Mouse (Mus musculus) ZHBTc4 (cell line): Measurements from ENCODE around the gene Slc45a1.

ENCODE experiments used
- DNase-seq: peaks from one replicate; pipeline ENCODE4 v3.0.0-alpha.2; 2011; ENCODE audit warnings: low read depth, low spot score

Gene Slc45a1

GRCm38 (mm10) chr4:150659926-150660610 is 8.1 kb upstream of the Slc45a1 start:
- peak; percentile 88 for DNase-seq

GRCm38 (mm10) chr4:150656504-150656903 is 4.5 kb upstream of the Slc45a1 start:
- DNase-seq, result peak; percentile 85

- peak; percentile 91 for DNase-seq
Measured at GRCm38 (mm10) chr4:150655989-150656388, 4.0 kb upstream of the Slc45a1 start.

GRCm38 (mm10) chr4:150653072-150653599 is 1.2 kb upstream of the Slc45a1 start:
- peak; percentile 72 for DNase-seq

- no peak for DNase-seq
Measured at GRCm38 (mm10) chr4:150649327-150649726, 2.6 kb downstream of the Slc45a1 start.

GRCm38 (mm10) chr4:150644299-150644698 is 7.7 kb downstream of the Slc45a1 start:
- no peak for DNase-seq

- DNase-seq, result no peak
Measured at GRCm38 (mm10) chr4:150636635-150637034, 15.3 kb downstream of the Slc45a1 start.

GRCm38 (mm10) chr4:150635568-150635967 is 16.4 kb downstream of the Slc45a1 start:
- DNase-seq, result no peak

GRCm38 (mm10) chr4:150629266-150629665 is 22.7 kb downstream of the Slc45a1 start:
- DNase-seq, result no peak

GRCm38 (mm10) chr4:150625951-150626732 is 25.8 kb downstream of the Slc45a1 start:
- peak; percentile 82 for DNase-seq

GRCm38 (mm10) chr4:150625425-150625824 is 26.5 kb downstream of the Slc45a1 start:
- peak; percentile 51 for DNase-seq

GRCm38 (mm10) chr4:150624933-150625332 is 27.0 kb downstream of the Slc45a1 start:
- DNase-seq, result no peak

GRCm38 (mm10) chr4:150624214-150624823 is 27.7 kb downstream of the Slc45a1 start:
- no peak for DNase-seq

- no peak for DNase-seq
Measured at GRCm38 (mm10) chr4:150622641-150623040, 29.3 kb downstream of the Slc45a1 start.

- DNase-seq, result no peak
Measured at GRCm38 (mm10) chr4:150619011-150619410, 33.0 kb downstream of the Slc45a1 start.

- DNase-seq, result no peak
Measured at GRCm38 (mm10) chr4:150616841-150617240, 35.1 kb downstream of the Slc45a1 start.

GRCm38 (mm10) chr4:150616029-150616420 is 35.9 kb downstream of the Slc45a1 start:
- no peak for DNase-seq

- no peak for DNase-seq
Measured at GRCm38 (mm10) chr4:150615251-150616028, 36.5 kb downstream of the Slc45a1 start.

- DNase-seq, result no peak
Measured at GRCm38 (mm10) chr4:150613715-150614114, 38.3 kb downstream of the Slc45a1 start.

GRCm38 (mm10) chr4:150608670-150609069 is 43.3 kb downstream of the Slc45a1 start:
- DNase-seq, result no peak

GRCm38 (mm10) chr4:150606449-150607161 is 45.4 kb downstream of the Slc45a1 start:
- DNase-seq, result no peak
